Mouse (Mus musculus) central nervous system, embryonic 14 days (tissue): ENCODE data around the gene Efcc1. TPM values are rescaled to one million over a fixed set of nuclear protein-coding genes. Genes with fewer than 3 reads are reported as not detected.

Source experiments
- polyA plus RNA-seq: library from polyadenylated mRNA; depleted of rRNA; stranded (reverse); fragments of >200 nt; gene quantifications from 2 replicates; pipeline ENCODE4 v1.2.3, GENCODE M21; 2012; rRNA removed

Gene Efcc1
- polyA plus RNA-seq = 3.0 and 3.7 TPM in 2 replicates

DNA sequence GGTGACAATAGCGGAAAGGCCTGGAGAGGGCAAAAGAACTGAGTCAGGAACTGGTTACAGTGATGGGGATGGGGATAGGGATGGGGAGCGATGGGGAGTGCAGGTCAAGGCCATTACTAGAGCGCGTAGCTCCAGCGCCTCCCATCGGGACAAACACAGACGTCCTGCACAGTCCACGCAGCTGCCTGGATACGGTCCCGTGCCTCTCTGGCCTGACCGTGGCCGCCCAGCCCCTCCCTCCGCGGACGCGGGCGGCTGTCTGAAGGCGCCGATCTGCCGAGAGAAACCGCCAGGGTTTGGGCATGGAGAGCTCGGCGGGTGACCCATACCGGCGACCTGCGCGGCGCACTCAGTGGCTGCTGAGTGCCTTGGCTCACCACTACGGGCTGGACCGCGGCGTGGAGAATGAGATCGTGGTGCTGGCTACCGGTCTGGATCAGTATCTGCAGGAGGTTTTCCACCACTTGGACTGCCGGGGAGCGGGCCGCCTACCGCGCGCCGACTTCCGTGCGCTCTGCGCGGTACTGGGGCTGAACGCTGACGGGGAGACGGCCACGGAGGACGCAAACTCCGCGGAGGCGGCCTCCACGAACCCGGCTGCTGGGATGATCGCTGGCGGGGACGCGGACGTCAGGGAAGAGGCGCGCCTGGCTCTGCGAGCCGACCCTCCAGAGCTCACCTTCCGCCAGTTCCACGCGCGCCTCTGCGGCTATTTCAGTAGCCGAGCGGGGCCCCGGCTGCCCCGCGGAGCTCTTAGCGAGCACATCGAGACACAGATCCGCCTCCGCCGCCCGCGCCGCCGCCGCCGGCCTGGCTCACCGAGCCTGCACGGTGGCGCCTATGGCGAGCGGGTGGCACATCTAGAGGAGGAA, at the start of gene Efcc1:
Gene Efcc1 (plus strand): TSS at position 279 of the 872 bp plus-strand sequence.

DNA sequence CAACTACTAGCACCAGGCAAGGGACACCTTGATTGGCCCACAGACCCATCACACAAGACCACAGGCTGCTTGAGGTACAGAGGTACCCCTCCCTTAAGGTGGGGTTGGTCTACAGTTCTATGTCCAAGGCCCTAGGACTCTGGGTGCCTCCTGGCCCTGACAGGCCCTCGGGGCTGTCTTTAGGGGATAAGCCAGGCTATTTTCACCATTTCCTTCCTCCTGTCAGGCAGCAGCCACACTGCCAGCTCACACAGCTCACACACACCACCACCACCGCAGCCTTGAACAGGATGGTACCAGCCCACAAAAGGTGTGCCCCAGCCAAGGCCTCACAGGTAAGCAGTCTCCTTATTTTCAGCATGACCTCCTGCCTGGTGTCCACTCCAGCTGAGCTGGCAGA, 47.2 kb downstream of the Efcc1 start, which contains the start of gene Gp9:
Gene Gp9 (plus strand): TSS at position 231 of the 400 bp plus-strand sequence.

Other genes with a start within 250 kb of the Efcc1 start
- gene Arhgap25, start 197.6 kb upstream of the Efcc1 start, polyA plus RNA-seq = 1.2 and 2.0 TPM in 2 replicates
- 2.3 and 3.5 TPM in 2 replicates for gene Prokr1, start 140.1 kb upstream of the Efcc1 start, polyA plus RNA-seq
- gene Aplf, start 58.7 kb upstream of the Efcc1 start, polyA plus RNA-seq = 8.8 and 9.8 TPM in 2 replicates
- gene Gp9, start 47.2 kb downstream of the Efcc1 start, polyA plus RNA-seq = 1.1 and 1.2 TPM in 2 replicates
- gene Rab43, start 81.3 kb downstream of the Efcc1 start, polyA plus RNA-seq = 7.1 and 12.3 TPM in 2 replicates
- gene Gm45140, start 104.9 kb downstream of the Efcc1 start, polyA plus RNA-seq = 7.1 and 10.8 TPM in 2 replicates
- 48.4 and 49.3 TPM in 2 replicates for gene Isy1, start 107.9 kb downstream of the Efcc1 start, polyA plus RNA-seq
- gene Cnbp, start 120.2 kb downstream of the Efcc1 start, polyA plus RNA-seq = 291 and 297 TPM in 2 replicates
- 114 and 129 TPM in 2 replicates for gene Copg1, start 156.9 kb downstream of the Efcc1 start, polyA plus RNA-seq
- gene Hmces, start 183.1 kb downstream of the Efcc1 start, polyA plus RNA-seq = 36.9 and 38.3 TPM in 2 replicates